Mouse (Mus musculus): ENCODE data around the gene Tmprss11e. TPM values are rescaled to one million over a fixed set of nuclear protein-coding genes. Genes with fewer than 3 reads are reported as not detected.

Gene Tmprss11e
- not detected in 2 replicates for polyA plus RNA-seq (2012; rRNA removed)

- DNase-seq (ENCODE audit: low read depth): no peak
- TF ChIP-seq CTCF (IDR thresholded peaks at IDR 0.05; ENCODE audit: borderline replicate concordance, extremely low read depth, insufficient read depth, insufficient read length): no peak
- no peak for TF ChIP-seq POLR2A (IDR thresholded peaks at IDR 0.05; ENCODE audit: borderline replicate concordance, extremely low read depth, insufficient read depth, insufficient read length, poor library complexity, severe bottlenecking)
These were observed at the start of gene Tmprss11e for GRCm38 (mm10) chr5:86745715-86746114. Gene Tmprss11e, minus strand, starts transcription at chr5:86745815.

GRCm38 (mm10) chr5:86792807-86793206 is 47.2 kb upstream of the Tmprss11e start:
- no peak for DNase-seq (ENCODE audit: low read depth)
- TF ChIP-seq CTCF (IDR thresholded peaks at IDR 0.05; ENCODE audit: borderline replicate concordance, extremely low read depth, insufficient read depth, insufficient read length) (no peak), POLR2A (IDR thresholded peaks at IDR 0.05; ENCODE audit: borderline replicate concordance, extremely low read depth, insufficient read depth, insufficient read length, poor library complexity, severe bottlenecking) (no peak)

- TF ChIP-seq POLR2A (IDR thresholded peaks at IDR 0.05; ENCODE audit: borderline replicate concordance, extremely low read depth, insufficient read depth, insufficient read length, poor library complexity, severe bottlenecking): no peak
- no peak for TF ChIP-seq CTCF (IDR thresholded peaks at IDR 0.05; ENCODE audit: borderline replicate concordance, extremely low read depth, insufficient read depth, insufficient read length)
These were observed 46.6 kb upstream of the Tmprss11e start for GRCm38 (mm10) chr5:86792249-86792648.

GRCm38 (mm10) chr5:86789954-86790353 is 44.3 kb upstream of the Tmprss11e start:
- DNase-seq (ENCODE audit: low read depth): no peak
- TF ChIP-seq POLR2A (IDR thresholded peaks at IDR 0.05; ENCODE audit: borderline replicate concordance, extremely low read depth, insufficient read depth, insufficient read length, poor library complexity, severe bottlenecking) (no peak), CTCF (IDR thresholded peaks at IDR 0.05; ENCODE audit: borderline replicate concordance, extremely low read depth, insufficient read depth, insufficient read length) (no peak)

More at GRCm38 (mm10) chr5:86792249-86792648, 46.6 kb upstream of the Tmprss11e start:
- DNase-seq (ENCODE audit: low read depth): no peak

- TF ChIP-seq CTCF (IDR thresholded peaks at IDR 0.05; ENCODE audit: borderline replicate concordance, extremely low read depth, insufficient read depth, insufficient read length) (no peak), POLR2A (IDR thresholded peaks at IDR 0.05; ENCODE audit: borderline replicate concordance, extremely low read depth, insufficient read depth, insufficient read length, poor library complexity, severe bottlenecking) (no peak)
- no peak for DNase-seq (ENCODE audit: low read depth)
These were observed 41.2 kb upstream of the Tmprss11e start for GRCm38 (mm10) chr5:86786798-86787197.

GRCm38 (mm10) chr5:86784205-86784604 is 38.6 kb upstream of the Tmprss11e start:
- no peak for TF ChIP-seq POLR2A (IDR thresholded peaks at IDR 0.05; ENCODE audit: borderline replicate concordance, extremely low read depth, insufficient read depth, insufficient read length, poor library complexity, severe bottlenecking)
- no peak for TF ChIP-seq CTCF (IDR thresholded peaks at IDR 0.05; ENCODE audit: borderline replicate concordance, extremely low read depth, insufficient read depth, insufficient read length)
- DNase-seq (ENCODE audit: low read depth): no peak

- no peak for DNase-seq (ENCODE audit: low read depth)
- TF ChIP-seq POLR2A (IDR thresholded peaks at IDR 0.05; ENCODE audit: borderline replicate concordance, extremely low read depth, insufficient read depth, insufficient read length, poor library complexity, severe bottlenecking) (no peak), CTCF (IDR thresholded peaks at IDR 0.05; ENCODE audit: borderline replicate concordance, extremely low read depth, insufficient read depth, insufficient read length) (no peak)
These were observed 37.4 kb upstream of the Tmprss11e start for GRCm38 (mm10) chr5:86783059-86783458.

- TF ChIP-seq POLR2A (IDR thresholded peaks at IDR 0.05; ENCODE audit: borderline replicate concordance, extremely low read depth, insufficient read depth, insufficient read length, poor library complexity, severe bottlenecking) (no peak), CTCF (IDR thresholded peaks at IDR 0.05; ENCODE audit: borderline replicate concordance, extremely low read depth, insufficient read depth, insufficient read length) (no peak)
- no peak for DNase-seq (ENCODE audit: low read depth)
These were observed 32.9 kb upstream of the Tmprss11e start for GRCm38 (mm10) chr5:86778471-86778870.

GRCm38 (mm10) chr5:86776941-86777340 is 31.3 kb upstream of the Tmprss11e start:
- no peak for TF ChIP-seq CTCF (IDR thresholded peaks at IDR 0.05; ENCODE audit: borderline replicate concordance, extremely low read depth, insufficient read depth, insufficient read length)
- no peak for TF ChIP-seq POLR2A (IDR thresholded peaks at IDR 0.05; ENCODE audit: borderline replicate concordance, extremely low read depth, insufficient read depth, insufficient read length, poor library complexity, severe bottlenecking)
- no peak for DNase-seq (ENCODE audit: low read depth)

- no peak for TF ChIP-seq POLR2A (IDR thresholded peaks at IDR 0.05; ENCODE audit: borderline replicate concordance, extremely low read depth, insufficient read depth, insufficient read length, poor library complexity, severe bottlenecking)
- no peak for TF ChIP-seq CTCF (IDR thresholded peaks at IDR 0.05; ENCODE audit: borderline replicate concordance, extremely low read depth, insufficient read depth, insufficient read length)
- no peak for DNase-seq (ENCODE audit: low read depth)
These were observed 25.4 kb upstream of the Tmprss11e start for GRCm38 (mm10) chr5:86771010-86771409.

- no peak for TF ChIP-seq POLR2A (IDR thresholded peaks at IDR 0.05; ENCODE audit: borderline replicate concordance, extremely low read depth, insufficient read depth, insufficient read length, poor library complexity, severe bottlenecking)
- no peak for TF ChIP-seq CTCF (IDR thresholded peaks at IDR 0.05; ENCODE audit: borderline replicate concordance, extremely low read depth, insufficient read depth, insufficient read length)
- peak; percentile 5 for DNase-seq (ENCODE audit: low read depth)
These were observed 23.5 kb upstream of the Tmprss11e start for GRCm38 (mm10) chr5:86769015-86769658.

- no peak for TF ChIP-seq POLR2A (IDR thresholded peaks at IDR 0.05; ENCODE audit: borderline replicate concordance, extremely low read depth, insufficient read depth, insufficient read length, poor library complexity, severe bottlenecking)
- no peak for TF ChIP-seq CTCF (IDR thresholded peaks at IDR 0.05; ENCODE audit: borderline replicate concordance, extremely low read depth, insufficient read depth, insufficient read length)
- DNase-seq (ENCODE audit: low read depth): no peak
These were observed 2.8 kb downstream of the Tmprss11e start for GRCm38 (mm10) chr5:86742796-86743195.

All from brain, embryonic 14.5 days (tissue).